Mouse (Mus musculus) gastrocnemius, postnatal 36 days (tissue): ENCODE results near the gene E130114P18Rik. TPM values are rescaled to one million over a fixed set of nuclear protein-coding genes. Genes with fewer than 3 reads are reported as not detected.

Experiments
- DNase-seq, 2 experiments: peaks; one replicate each; pipeline ENCODE4 v3.0.0; 2022
- intact Hi-C: fragments of 180-260 bp; cut with DNase I; formaldehyde crosslinking; loops from one replicate; pipeline ENCODE4 v1.15.1; 2025
- total RNA-seq, 2 experiments: library from RNA; stranded (reverse); gene quantifications; 2 replicates each; pipeline ENCODE4 v1.2.3; 2021

The E130114P18Rik gene
- total RNA-seq, 2 experiments from 2014 or later, result 0.26 TPM; not detected in 1

GRCm38 (mm10) chr4:97714101-97714615, 63.7 kb downstream of the E130114P18Rik start:
- intact Hi-C loops, result no loop called here
- no peak for DNase-seq

GRCm38 (mm10) chr4:97712547-97712946, 65.3 kb downstream of the E130114P18Rik start:
- intact Hi-C loops, result no loop called here
- no peak for DNase-seq

- no peak for DNase-seq
- intact Hi-C loops, result no loop called here
Measured at GRCm38 (mm10) chr4:97710048-97710765, 67.7 kb downstream of the E130114P18Rik start.

GRCm38 (mm10) chr4:97707373-97708152, 70.3 kb downstream of the E130114P18Rik start:
- DNase-seq, result no peak
- intact Hi-C loops, result no loop called here

- intact Hi-C loops, result no loop called here
- no peak for DNase-seq
Measured at GRCm38 (mm10) chr4:97696684-97697615, 80.9 kb downstream of the E130114P18Rik start.

GRCm38 (mm10) chr4:97695414-97696040, 82.4 kb downstream of the E130114P18Rik start:
- intact Hi-C loops, result no loop called here
- DNase-seq, result peak in 1 of 2 experiments; percentile 36

- peak in 1 of 2 experiments; percentile 18 for DNase-seq
- intact Hi-C loops, result no loop called here
Measured at GRCm38 (mm10) chr4:97693931-97694330, 83.9 kb downstream of the E130114P18Rik start.

GRCm38 (mm10) chr4:97693054-97693453, 84.8 kb downstream of the E130114P18Rik start:
- no peak for DNase-seq
- intact Hi-C loops, result no loop called here

GRCm38 (mm10) chr4:97690384-97690766, 87.5 kb downstream of the E130114P18Rik start:
- intact Hi-C loops, result no loop called here
- DNase-seq, result no peak

- peak; percentile 46 to 54 for DNase-seq
- intact Hi-C loops, result no loop called here
Measured at GRCm38 (mm10) chr4:97689456-97690383, 88.2 kb downstream of the E130114P18Rik start.

- DNase-seq, result no peak
- intact Hi-C loops, result no loop called here
Measured at GRCm38 (mm10) chr4:97686020-97686419, 91.9 kb downstream of the E130114P18Rik start.

GRCm38 (mm10) chr4:97676579-97676937, 101.3 kb downstream of the E130114P18Rik start:
- intact Hi-C loops, result no loop called here
- DNase-seq, result no peak

- intact Hi-C loops, result no loop called here
- DNase-seq, result no peak
Measured at GRCm38 (mm10) chr4:97675741-97676578, 101.9 kb downstream of the E130114P18Rik start.

- DNase-seq, result no peak
Measured at GRCm38 (mm10) chr4:97673854-97674510, 103.9 kb downstream of the E130114P18Rik start.

GRCm38 (mm10) chr4:97672501-97672900, 105.4 kb downstream of the E130114P18Rik start:
- intact Hi-C loops, result no loop called here
- DNase-seq, result no peak

More at GRCm38 (mm10) chr4:97673854-97674510, 103.9 kb downstream of the E130114P18Rik start:
- intact Hi-C loops, result no loop called here

- intact Hi-C loops, result no loop called here
- DNase-seq, result no peak
Measured at GRCm38 (mm10) chr4:97671911-97672310, 106.0 kb downstream of the E130114P18Rik start.

GRCm38 (mm10) chr4:97670418-97670817, 107.5 kb downstream of the E130114P18Rik start:
- intact Hi-C loops, result no loop called here
- DNase-seq, result no peak
